Mouse (Mus musculus): ENCODE measurements around the gene Elmo1. TPM values are rescaled to one million over a fixed set of nuclear protein-coding genes. Genes with fewer than 3 reads are reported as not detected.

Gene Elmo1
- polyA plus RNA-seq, 1 experiment from 2014 or later = 12.2 TPM

DNA sequence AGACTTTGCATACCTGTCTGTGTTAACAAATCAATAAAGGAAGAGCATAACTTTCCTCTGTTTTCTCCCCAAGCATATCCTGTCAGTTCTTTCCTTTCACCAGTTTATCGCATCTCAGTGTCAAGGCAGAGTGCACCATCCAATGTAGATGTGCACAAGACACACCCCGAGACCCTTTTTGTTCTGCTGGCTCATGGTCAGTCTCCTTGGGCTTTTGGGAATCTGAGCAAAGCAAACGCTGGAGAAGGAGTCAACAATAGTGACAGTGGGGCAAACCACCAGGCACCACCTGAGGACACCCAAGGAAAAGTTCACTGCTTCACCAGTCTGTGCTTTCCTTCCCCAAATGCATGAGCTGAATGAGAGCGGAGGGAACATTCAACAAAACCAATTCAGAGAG lies 56.5 kb downstream of the Elmo1 start:
- H3K36me3 ChIP-seq (ENCODE audit: control insufficient read depth, insufficient read depth, low read length) = no peaks in the 10 kb centered on the region
- H3K4me3 ChIP-seq (ENCODE audit: low read depth, low read length) = no peak overlapping the region
- no peaks in the 10 kb centered on the region for H3K9me3 ChIP-seq (ENCODE audit: control insufficient read depth, low read depth, low read length)
- no peaks in the 10 kb centered on the region for H3K27me3 ChIP-seq (ENCODE audit: control insufficient read depth, insufficient read depth, low read length)
- no peaks in the 10 kb centered on the region; the same call in 1 of the 2 replicates for H3K4me1 ChIP-seq (ENCODE audit: control insufficient read depth, insufficient read depth, low read length)
- 86% methylated on average over 4 of the region's 4 CpGs for WGBS
- no peak overlapping the region for H3K9ac ChIP-seq (replicated peaks; ENCODE audit: low read depth, low read length)
- no peak overlapping the region for H3K27ac ChIP-seq (ENCODE audit: low read length)
- no peak overlapping the region for H3K4me2 ChIP-seq (replicated peaks; ENCODE audit: low read depth, low read length)
- no peak for ATAC-seq (ENCODE audit: insufficient number of reproducible peaks, insufficient read depth, low FRiP score, low read depth)

DNA sequence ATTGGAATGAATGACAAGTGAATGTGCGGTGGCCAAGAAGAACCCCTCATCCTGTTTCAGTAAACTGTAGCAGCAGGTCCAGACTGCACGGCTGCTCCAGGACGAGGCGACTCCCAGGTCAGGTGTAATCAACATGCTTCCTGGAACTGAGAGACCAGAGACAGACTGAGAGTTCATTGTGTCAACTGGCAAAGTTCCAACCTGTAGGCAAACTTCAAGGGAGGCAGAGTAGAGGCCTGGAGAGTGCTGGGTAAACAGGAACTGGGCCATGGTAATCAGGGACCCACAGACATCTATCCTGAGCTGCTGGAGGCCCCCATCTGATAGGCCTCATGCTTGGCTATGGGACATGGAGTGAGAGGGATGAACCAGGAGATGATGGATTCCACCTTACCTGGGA lies 57.3 kb downstream of the Elmo1 start:
- H3K27me3 ChIP-seq (ENCODE audit: control insufficient read depth, insufficient read depth, low read length) = no peaks in the 10 kb centered on the region
- H3K9me3 ChIP-seq (ENCODE audit: control insufficient read depth, low read depth, low read length) = no peaks in the 10 kb centered on the region
- peak; percentile 80 for ATAC-seq (ENCODE audit: insufficient number of reproducible peaks, insufficient read depth, low FRiP score, low read depth)
- H3K4me1 ChIP-seq (ENCODE audit: control insufficient read depth, insufficient read depth, low read length) = no peaks in the 10 kb centered on the region; the same call in 1 of the 2 replicates
- no peak overlapping the region for H3K9ac ChIP-seq (replicated peaks; ENCODE audit: low read depth, low read length)
- H3K27ac ChIP-seq (ENCODE audit: low read length) = no peak overlapping the region
- H3K36me3 ChIP-seq (ENCODE audit: control insufficient read depth, insufficient read depth, low read length) = no peaks in the 10 kb centered on the region
- no peak overlapping the region for H3K4me2 ChIP-seq (replicated peaks; ENCODE audit: low read depth, low read length)
- H3K4me3 ChIP-seq (ENCODE audit: low read depth, low read length) = no peak overlapping the region
- WGBS = 50% methylated on average over 4 of the region's 4 CpGs

DNA sequence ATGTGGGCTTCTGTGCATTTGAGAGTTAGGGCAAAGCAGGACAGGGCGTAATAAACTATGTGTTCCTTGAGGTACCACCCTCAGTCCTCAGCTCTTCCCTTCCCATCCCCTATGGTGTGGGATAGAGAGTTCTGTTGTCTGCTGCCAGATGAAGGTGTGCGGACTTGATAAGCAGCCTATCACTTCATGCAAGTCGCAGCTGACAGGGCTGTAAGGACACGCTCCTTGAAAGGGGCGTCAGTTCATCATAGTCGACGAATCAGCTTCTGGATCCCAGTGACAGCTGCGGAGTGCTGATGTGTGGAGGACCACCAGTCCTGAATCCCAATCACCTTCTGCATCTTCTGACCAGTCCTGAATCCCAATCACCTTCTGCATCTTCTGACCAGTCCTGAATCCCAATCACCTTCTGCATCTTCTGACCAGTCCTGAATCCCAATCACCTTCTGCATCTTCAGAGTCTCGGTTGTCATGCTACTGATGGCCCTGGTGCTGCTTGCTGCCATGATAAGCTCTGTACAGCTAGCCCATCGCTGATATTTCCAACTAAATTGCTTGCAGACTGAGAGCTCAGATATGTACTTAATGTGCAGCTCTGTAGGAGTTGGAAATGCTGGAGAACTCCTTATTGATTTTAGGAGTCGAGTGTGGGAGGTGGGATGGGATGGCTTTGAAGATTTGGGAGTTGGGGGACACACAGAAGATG lies 59.9 kb downstream of the Elmo1 start:
- Histone ChIP-seq H3K27ac (ENCODE audit: low read length) (no peak overlapping the region), H3K9me3 (ENCODE audit: control insufficient read depth, low read depth, low read length) (no peaks in the 10 kb centered on the region), H3K4me3 (ENCODE audit: low read depth, low read length) (no peak overlapping the region), H3K4me1 (ENCODE audit: control insufficient read depth, insufficient read depth, low read length) (no peaks in the 10 kb centered on the region), H3K36me3 (ENCODE audit: control insufficient read depth, insufficient read depth, low read length) (no peaks in the 10 kb centered on the region), H3K4me2 (replicated peaks; ENCODE audit: low read depth, low read length) (no peak overlapping the region), H3K27me3 (ENCODE audit: control insufficient read depth, insufficient read depth, low read length) (no peaks in the 10 kb centered on the region), H3K9ac (replicated peaks; ENCODE audit: low read depth, low read length) (no peak overlapping the region)
- 80% methylated on average over 11 of the region's 11 CpGs for WGBS
- peak; percentile 83; the same call in 1 of the 2 replicates for ATAC-seq (ENCODE audit: insufficient number of reproducible peaks, insufficient read depth, low FRiP score, low read depth)

DNA sequence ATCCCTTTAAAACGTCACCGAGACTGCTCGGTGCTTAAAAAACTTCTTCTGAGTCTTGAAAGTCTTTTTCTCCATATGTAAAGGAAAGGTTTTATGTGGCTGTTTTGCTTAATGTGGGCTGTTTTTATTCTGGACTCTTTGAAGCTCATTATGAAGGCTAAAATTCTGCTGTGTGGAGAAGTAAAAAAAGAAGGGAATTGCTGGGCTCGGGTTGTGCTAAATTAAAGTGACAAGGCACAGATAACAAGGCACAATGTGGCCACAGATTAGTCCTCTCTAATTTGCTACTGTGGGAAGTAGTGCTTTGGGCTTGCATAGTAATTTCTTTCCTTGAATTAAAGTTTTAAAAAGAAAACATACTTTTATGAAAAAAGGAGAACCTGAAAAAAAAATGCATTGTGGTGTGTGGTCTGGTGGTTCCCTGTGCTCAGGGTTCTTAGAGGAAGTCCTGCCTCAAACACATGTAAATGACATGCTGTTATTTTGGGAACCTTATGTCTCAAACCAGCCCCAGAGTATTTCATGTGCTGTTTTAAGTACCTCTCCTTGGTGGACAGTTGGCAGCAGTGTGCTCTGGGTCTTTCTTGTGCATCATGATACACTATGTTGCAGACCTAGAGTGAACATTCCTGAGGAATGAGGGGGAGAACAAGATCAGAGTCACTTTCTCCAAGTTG lies 61.0 kb downstream of the Elmo1 start:
- no peaks in the 10 kb centered on the region for H3K4me1 ChIP-seq (ENCODE audit: control insufficient read depth, insufficient read depth, low read length)
- no peaks in the 10 kb centered on the region for H3K9me3 ChIP-seq (ENCODE audit: control insufficient read depth, low read depth, low read length)
- H3K9ac ChIP-seq (replicated peaks; ENCODE audit: low read depth, low read length) = no peak overlapping the region
- no peak overlapping the region for H3K4me3 ChIP-seq (ENCODE audit: low read depth, low read length)
- H3K27ac ChIP-seq (ENCODE audit: low read length) = no peak overlapping the region
- no peak overlapping the region for H3K4me2 ChIP-seq (replicated peaks; ENCODE audit: low read depth, low read length)
- H3K36me3 ChIP-seq (ENCODE audit: control insufficient read depth, insufficient read depth, low read length) = no peaks in the 10 kb centered on the region
- WGBS = 69% methylated on average over 4 of the region's 4 CpGs
- ATAC-seq (ENCODE audit: insufficient number of reproducible peaks, insufficient read depth, low FRiP score, low read depth) = no peak
- no peaks in the 10 kb centered on the region for H3K27me3 ChIP-seq (ENCODE audit: control insufficient read depth, insufficient read depth, low read length)

DNA sequence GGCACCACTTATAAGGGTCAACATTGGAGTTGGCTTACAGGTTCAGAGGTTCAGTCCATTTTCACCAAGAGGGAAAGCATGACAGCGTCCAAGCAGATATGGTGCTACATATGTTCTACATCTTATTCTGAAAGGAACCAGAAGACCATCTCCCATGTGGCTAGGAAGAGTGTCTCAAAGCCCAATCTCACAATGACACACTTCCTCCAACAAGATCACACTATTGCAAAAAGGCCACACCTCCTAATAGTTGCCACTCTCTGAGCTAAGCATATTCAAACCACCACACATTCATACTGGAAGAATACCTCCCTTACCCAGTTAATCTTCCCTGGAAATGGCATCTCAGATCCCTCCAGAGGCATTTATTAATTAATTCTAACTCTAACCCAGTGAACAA lies 66.7 kb downstream of the Elmo1 start:
- Histone ChIP-seq H3K4me3 (ENCODE audit: low read depth, low read length) (no peak overlapping the region), H3K4me1 (ENCODE audit: control insufficient read depth, insufficient read depth, low read length) (no peaks in the 10 kb centered on the region), H3K27ac (ENCODE audit: low read length) (no peak overlapping the region), H3K4me2 (replicated peaks; ENCODE audit: low read depth, low read length) (no peak overlapping the region), H3K9ac (replicated peaks; ENCODE audit: low read depth, low read length) (no peak overlapping the region), H3K36me3 (ENCODE audit: control insufficient read depth, insufficient read depth, low read length) (no peaks in the 10 kb centered on the region), H3K9me3 (ENCODE audit: control insufficient read depth, low read depth, low read length) (no peaks in the 10 kb centered on the region), H3K27me3 (ENCODE audit: control insufficient read depth, insufficient read depth, low read length) (no peaks in the 10 kb centered on the region)
- no peak for ATAC-seq (ENCODE audit: insufficient number of reproducible peaks, insufficient read depth, low FRiP score, low read depth)
- WGBS = 89% methylated on average over 1 of the region's 1 CpGs

DNA sequence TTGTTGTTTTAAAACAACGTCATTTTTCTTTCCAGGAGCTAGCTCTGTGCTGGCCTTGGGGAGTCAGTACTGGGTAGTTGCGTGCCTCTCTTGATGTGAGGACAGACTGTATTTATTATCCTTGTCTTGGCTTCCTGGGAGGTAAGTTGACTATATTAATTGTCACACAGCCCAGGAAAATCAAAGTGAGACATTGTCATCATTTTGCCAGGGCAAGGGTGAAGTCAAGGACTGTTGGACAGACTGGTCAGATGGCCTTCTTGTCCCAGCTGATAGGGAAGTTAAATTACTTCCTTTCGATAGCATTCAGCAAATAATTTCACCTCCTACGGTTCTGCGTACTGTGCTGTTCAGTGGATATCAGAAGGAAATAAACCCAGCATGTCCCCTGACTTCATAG lies 67.1 kb downstream of the Elmo1 start:
- Histone ChIP-seq H3K9ac (replicated peaks; ENCODE audit: low read depth, low read length) (no peak overlapping the region), H3K4me3 (ENCODE audit: low read depth, low read length) (no peak overlapping the region), H3K27me3 (ENCODE audit: control insufficient read depth, insufficient read depth, low read length) (no peaks in the 10 kb centered on the region), H3K4me1 (ENCODE audit: control insufficient read depth, insufficient read depth, low read length) (no peaks in the 10 kb centered on the region), H3K27ac (ENCODE audit: low read length) (no peak overlapping the region), H3K4me2 (replicated peaks; ENCODE audit: low read depth, low read length) (no peak overlapping the region), H3K36me3 (ENCODE audit: control insufficient read depth, insufficient read depth, low read length) (no peaks in the 10 kb centered on the region), H3K9me3 (ENCODE audit: control insufficient read depth, low read depth, low read length) (no peaks in the 10 kb centered on the region)
- no peak for ATAC-seq (ENCODE audit: insufficient number of reproducible peaks, insufficient read depth, low FRiP score, low read depth)
- 85% methylated on average over 5 of the region's 5 CpGs for WGBS

DNA sequence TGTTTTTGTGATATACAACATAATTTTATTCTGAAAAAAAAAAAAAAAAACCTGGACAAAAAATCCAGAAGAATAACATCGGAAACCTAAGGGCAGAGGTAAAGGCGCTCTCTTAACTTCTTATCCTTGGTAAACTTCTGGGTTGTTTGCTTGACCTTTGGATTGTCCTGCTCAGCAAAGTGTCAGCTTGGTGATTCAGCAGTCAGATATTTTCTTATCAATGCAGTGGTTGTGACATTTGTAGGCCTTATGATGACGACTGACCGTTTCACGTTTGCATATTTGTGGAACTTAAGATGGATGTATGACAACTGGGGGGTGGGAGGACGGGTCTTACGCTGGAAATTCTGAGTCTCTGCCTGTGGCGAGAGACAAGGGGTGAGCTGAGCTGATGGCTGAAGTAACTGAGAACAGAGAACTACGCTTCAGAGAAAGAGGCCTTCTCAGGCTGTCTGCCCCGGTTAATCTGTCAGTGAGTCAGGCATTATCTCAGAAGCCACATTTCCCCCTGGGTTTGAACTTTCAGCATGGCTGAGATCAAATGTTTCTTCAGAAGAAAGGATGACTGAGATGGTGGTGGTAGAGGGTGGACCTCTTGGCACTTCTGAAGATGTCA lies 73.1 kb downstream of the Elmo1 start:
- Histone ChIP-seq H3K4me2 (replicated peaks; ENCODE audit: low read depth, low read length) (no peak overlapping the region), H3K9me3 (ENCODE audit: control insufficient read depth, low read depth, low read length) (no peaks in the 10 kb centered on the region), H3K27me3 (ENCODE audit: control insufficient read depth, insufficient read depth, low read length) (no peaks in the 10 kb centered on the region), H3K36me3 (ENCODE audit: control insufficient read depth, insufficient read depth, low read length) (no peaks in the 10 kb centered on the region), H3K4me1 (ENCODE audit: control insufficient read depth, insufficient read depth, low read length) (no peaks in the 10 kb centered on the region), H3K9ac (replicated peaks; ENCODE audit: low read depth, low read length) (no peak overlapping the region), H3K4me3 (ENCODE audit: low read depth, low read length) (no peak overlapping the region), H3K27ac (ENCODE audit: low read length) (no peak overlapping the region)
- ATAC-seq (ENCODE audit: insufficient number of reproducible peaks, insufficient read depth, low FRiP score, low read depth) = no peak
- 45% methylated on average over 10 of the region's 10 CpGs for WGBS

DNA sequence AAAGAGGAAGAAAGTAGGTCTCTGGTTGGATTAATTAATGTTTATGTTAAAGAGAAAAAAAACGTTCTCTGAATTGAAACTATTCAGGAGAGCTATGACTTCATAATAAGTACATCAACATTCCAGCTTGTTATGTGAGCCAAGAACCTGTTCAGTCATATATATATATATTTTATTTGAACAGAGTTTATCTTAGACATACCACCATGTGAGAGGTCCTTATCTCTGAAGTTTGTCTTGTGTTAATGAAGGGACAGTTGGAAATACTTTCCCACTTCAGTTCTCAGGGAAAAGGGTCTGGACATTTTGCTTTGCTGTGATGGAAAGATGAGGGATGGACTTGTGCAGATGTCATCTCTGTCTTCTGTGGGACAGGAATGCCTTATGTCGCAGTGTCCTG lies 74.4 kb downstream of the Elmo1 start:
- Histone ChIP-seq H3K27me3 (ENCODE audit: control insufficient read depth, insufficient read depth, low read length) (no peaks in the 10 kb centered on the region), H3K27ac (ENCODE audit: low read length) (no peak overlapping the region), H3K9ac (replicated peaks; ENCODE audit: low read depth, low read length) (no peak overlapping the region), H3K36me3 (ENCODE audit: control insufficient read depth, insufficient read depth, low read length) (no peaks in the 10 kb centered on the region), H3K9me3 (ENCODE audit: control insufficient read depth, low read depth, low read length) (no peaks in the 10 kb centered on the region), H3K4me2 (replicated peaks; ENCODE audit: low read depth, low read length) (no peak overlapping the region), H3K4me1 (ENCODE audit: control insufficient read depth, insufficient read depth, low read length) (no peaks in the 10 kb centered on the region), H3K4me3 (ENCODE audit: low read depth, low read length) (no peak overlapping the region)
- 48% methylated on average over 2 of the region's 2 CpGs for WGBS
- ATAC-seq (ENCODE audit: insufficient number of reproducible peaks, insufficient read depth, low FRiP score, low read depth) = peak; percentile 69; the same call in 1 of the 2 replicates

Data from stomach, embryonic 14.5 days (tissue).